In the genomic region with DNA sequence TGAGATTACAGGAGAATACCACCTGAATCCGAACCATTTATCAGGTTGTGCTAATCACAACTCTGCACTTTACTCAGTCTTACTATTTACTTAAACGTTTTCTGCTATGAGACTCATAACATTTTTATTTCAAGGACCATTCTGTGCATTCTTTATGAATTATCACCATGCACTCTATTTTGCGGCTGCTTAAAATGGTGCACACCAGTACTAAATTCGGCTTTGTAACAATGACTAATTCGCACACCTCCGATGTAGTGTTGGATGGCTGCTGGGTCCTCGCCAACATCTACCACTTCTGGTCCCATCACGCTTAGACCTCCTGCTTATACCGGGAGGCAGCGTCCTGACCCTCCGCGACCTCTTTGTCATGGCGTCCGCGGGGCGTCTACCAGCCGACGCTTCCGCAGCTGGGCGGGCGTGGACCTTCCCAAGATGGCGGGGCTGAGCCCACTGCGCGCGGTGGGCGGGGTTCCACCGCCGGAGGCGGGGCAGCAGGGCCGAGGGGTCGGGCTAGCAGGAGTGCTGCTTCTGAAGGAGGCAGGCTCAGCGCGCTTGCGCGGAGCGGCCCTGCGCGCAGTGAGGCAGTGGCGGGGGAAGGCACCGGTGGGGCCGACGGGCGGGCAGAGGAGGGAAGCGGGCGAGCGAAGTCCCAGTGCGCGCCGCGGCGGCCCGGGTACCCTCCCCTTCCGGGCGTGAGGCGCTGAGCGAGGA, we compare ENCODE assay signal across 8 mouse cellular contexts. TPM values are rescaled to one million over a fixed set of nuclear protein-coding genes. Genes with fewer than 3 reads are reported as not detected.
DNase-seq lines count a peak whose midpoint lies in the region; ATAC-seq and TF ChIP-seq lines count a peak whose summit lies in the region.

Gene Ube2g1, plus strand, starts transcription at position 590 of the 714 bp plus-strand sequence.

- TF ChIP-seq EP300 in MEL (IDR thresholded peaks at IDR 0.05; ENCODE audit: low read depth in 1 of 2, low read length in 2 of 2), result peak in 1 of 2 experiments; percentile 7; a peak in 1 of 4 replicates

- TF ChIP-seq POLR2A in MEL (IDR thresholded peaks at IDR 0.05; ENCODE audit: control insufficient read depth in 1 of 2, insufficient read depth in 1 of 2, low read depth in 1 of 2, low read length in 2 of 2, poor library complexity in 1 of 2), result peak; percentile 86 to 89; a peak in 3 of 4 replicates
- peak; percentile 91 for TF ChIP-seq POLR2A in cerebellum, adult 2 months (IDR thresholded peaks at IDR 0.05; ENCODE audit: borderline replicate concordance, insufficient read depth, low read length)

- peaks cover 0 to 26% of the 10 kb centered on the region in 2 experiments; a peak in 2 of 4 replicates for H3K36me3 ChIP-seq in MEL (ENCODE audit: control insufficient read depth in 1 of 2, insufficient read depth in 2 of 2, low read length in 2 of 2)
- H3K36me3 ChIP-seq in forebrain, postnatal 0 days (ENCODE audit: insufficient read depth), result no peaks in the 10 kb centered on the region
- H3K36me3 ChIP-seq in lung, embryonic 15.5 days, result no peaks in the 10 kb centered on the region

- H3K27ac ChIP-seq in MEL (ENCODE audit: control insufficient read depth, low read depth, low read length), result peak within 1 kb of the TSS; percentile 88
- H3K27ac ChIP-seq in cerebellum, adult 2 months (ENCODE audit: insufficient read depth, low read length), result peak within 1 kb of the TSS; percentile 57
- peak within 1 kb of the TSS; percentile 95 for H3K27ac ChIP-seq in forebrain, postnatal 0 days (ENCODE audit: low read depth, low read length)
- peak within 1 kb of the TSS; percentile 98 for H3K27ac ChIP-seq in lung, embryonic 15.5 days

- TF ChIP-seq RAD21 in MEL (IDR thresholded peaks at IDR 0.05; ENCODE audit: low read depth, low read length), result no peak

- peak within 1 kb of the TSS; percentile 54 for H3K4me2 ChIP-seq in forebrain, postnatal 0 days (ENCODE audit: low read depth)
- peak within 1 kb of the TSS; percentile 72 for H3K4me2 ChIP-seq in lung, embryonic 15.5 days

- H3K4me3 ChIP-seq in MEL (ENCODE audit: control insufficient read depth in 1 of 2, insufficient read depth in 1 of 2, low read depth in 2 of 2, low read length in 2 of 2), result peak within 1 kb of the TSS; percentile 66 to 70
- peak within 1 kb of the TSS; percentile 90 for H3K4me3 ChIP-seq in cerebellum, adult 2 months (replicated peaks; ENCODE audit: insufficient read depth, low read depth, low read length)
- peak within 1 kb of the TSS; percentile 97 for H3K4me3 ChIP-seq in forebrain, postnatal 0 days (ENCODE audit: low read depth, low read length)
- peak within 1 kb of the TSS; percentile 75 for H3K4me3 ChIP-seq in lung, embryonic 15.5 days

- peak; percentile 100 for DNase-seq in MEL (ENCODE audit: low read depth, low spot score)
- DNase-seq in cerebellum, adult 2 months, result peak; percentile 97 to 98
- peak; percentile 99 for DNase-seq in forebrain, postnatal 0 days
- peak; percentile 99 for DNase-seq in heart, postnatal 4 days
- peak; percentile 96 for DNase-seq in layer of hippocampus, adult 8-10 months (ENCODE audit: low spot score in 2 of 2)
- DNase-seq in ovary, adult 18-20 months (ENCODE audit: low spot score), result peak; percentile 98
- DNase-seq in thymus, postnatal 0 days (ENCODE audit: low spot score), result peak; percentile 99

- no peaks in the 10 kb centered on the region for H3K27me3 ChIP-seq in MEL (ENCODE audit: control insufficient read depth in 1 of 2, insufficient read depth in 2 of 2, low read length in 2 of 2)
- H3K27me3 ChIP-seq in cerebellum, adult 2 months (ENCODE audit: control insufficient read depth, insufficient read depth, low read length), result no peaks in the 10 kb centered on the region
- H3K27me3 ChIP-seq in forebrain, postnatal 0 days (ENCODE audit: insufficient read depth, low read length), result no peaks in the 10 kb centered on the region
- H3K27me3 ChIP-seq in lung, embryonic 15.5 days, result no peaks in the 10 kb centered on the region

- no peaks in the 10 kb centered on the region for H3K9me3 ChIP-seq in MEL (replicated peaks; ENCODE audit: insufficient read depth, low read length)
- no peaks in the 10 kb centered on the region for H3K9me3 ChIP-seq in forebrain, postnatal 0 days (ENCODE audit: low read length)
- H3K9me3 ChIP-seq in lung, embryonic 15.5 days, result no peaks in the 10 kb centered on the region

- peak; percentile 96 for ATAC-seq in forebrain, postnatal 0 days
- peak; percentile 94 for ATAC-seq in lung, embryonic 15.5 days (ENCODE audit: borderline replicate concordance, extremely low read depth, low FRiP score, low TSS enrichment)

- peaks cover 11 to 20% of the 10 kb centered on the region in 2 experiments for H3K4me1 ChIP-seq in MEL (ENCODE audit: control insufficient read depth in 1 of 2, insufficient read depth in 2 of 2, low read length in 2 of 2)
- peaks cover 4% of the 10 kb centered on the region; the same call in 1 of the 2 replicates for H3K4me1 ChIP-seq in cerebellum, adult 2 months (ENCODE audit: control insufficient read depth, insufficient read depth, low read length)
- no peaks in the 10 kb centered on the region for H3K4me1 ChIP-seq in forebrain, postnatal 0 days (ENCODE audit: insufficient read depth)
- peaks cover 18% of the 10 kb centered on the region for H3K4me1 ChIP-seq in lung, embryonic 15.5 days

- H3K79me2 ChIP-seq in MEL (ENCODE audit: control insufficient read depth, insufficient read depth, low read length, poor library complexity), result peaks cover 38% of the 10 kb centered on the region

- H3K9ac ChIP-seq in MEL (ENCODE audit: control insufficient read depth, low read depth, low read length, poor library complexity, severe bottlenecking), result peak within 1 kb of the TSS; percentile 98
- peak within 1 kb of the TSS; percentile 90 for H3K9ac ChIP-seq in forebrain, postnatal 0 days
- peak within 1 kb of the TSS; percentile 95 for H3K9ac ChIP-seq in lung, embryonic 15.5 days

- no peak for TF ChIP-seq CTCF in MEL (IDR thresholded peaks at IDR 0.05 in 2 of 3, conservative IDR thresholded peaks at IDR 0.05 in 1 of 3; ENCODE audit: control insufficient read depth in 1 of 3, insufficient read depth in 1 of 3, low read depth in 2 of 3, low read length in 3 of 3, poor library complexity in 1 of 3, severe bottlenecking in 1 of 3)
- TF ChIP-seq CTCF in cerebellum, adult 2 months (IDR thresholded peaks at IDR 0.05; ENCODE audit: borderline replicate concordance, insufficient read depth, low read depth, low read length), result no peak
- no peak for TF ChIP-seq CTCF in forebrain, postnatal 0 days (IDR thresholded peaks at IDR 0.05; ENCODE audit: low read depth)

- WGBS in cerebellum, adult 2 months, result 2% methylated on average over 46 of the region's 56 CpGs
- 2% methylated on average over 52 of the region's 56 CpGs for WGBS in forebrain, postnatal 0 days
- WGBS in lung, embryonic 15.5 days, result 2% methylated on average over 43 of the region's 56 CpGs

TF ChIP-seq in MEL, 35 proteins besides CTCF, POLR2A, EP300 and RAD21 (continues in another document):
- TF ChIP-seq KAT2A (conservative IDR thresholded peaks at IDR 0.05; ENCODE audit: low read depth, low read length) (no peak; the same call in 1 of the 2 replicates), ZC3H11A (IDR thresholded peaks at IDR 0.05; ENCODE audit: low read depth, low read length) (no peak), ZNF384 (IDR thresholded peaks at IDR 0.05; ENCODE audit: low read depth, low read length) (no peak), ELF1 (IDR thresholded peaks at IDR 0.05; ENCODE audit: low read depth, low read length) (peak; percentile 92), SMC3 (IDR thresholded peaks at IDR 0.05; ENCODE audit: low read depth, low read length) (no peak), MEF2A (IDR thresholded peaks at IDR 0.05; ENCODE audit: extremely low read depth, insufficient replicate concordance, low read depth, low read length, poor library complexity, severe bottlenecking) (no peak), CHD1 (IDR thresholded peaks at IDR 0.05; ENCODE audit: low read depth, low read length) (no peak), BHLHE40 (IDR thresholded peaks at IDR 0.05; ENCODE audit: borderline replicate concordance, low read depth, low read length) (no peak), NRF1 (IDR thresholded peaks at IDR 0.05; ENCODE audit: insufficient read depth, low read depth, low read length, poor library complexity, severe bottlenecking) (peak; percentile 98), UBTF (IDR thresholded peaks at IDR 0.05; ENCODE audit: borderline replicate concordance, insufficient read depth, low read depth, low read length) (0 out of 2 replicates have a peak, but pooled peaks have one; percentile 93), GABPA (IDR thresholded peaks at IDR 0.05; ENCODE audit: low read depth, low read length) (no peak), MAZ (IDR thresholded peaks at IDR 0.05; ENCODE audit: low read depth, low read length) (peak; percentile 53), MYB (IDR thresholded peaks at IDR 0.05; ENCODE audit: low read depth, low read length) (no peak), ETS1 (IDR thresholded peaks at IDR 0.05; ENCODE audit: low read depth, low read length) (0 out of 2 replicates have a peak, but pooled peaks have one; percentile 39), POLR2AphosphoS2 (IDR thresholded peaks at IDR 0.05; ENCODE audit: low read length) (peak; percentile 77; the same call in 1 of the 2 replicates), USF2 (IDR thresholded peaks at IDR 0.05; ENCODE audit: borderline replicate concordance in 1 of 2, insufficient read depth in 1 of 2, low read depth in 1 of 2, low read length in 2 of 2) (no peak), TBP (IDR thresholded peaks at IDR 0.05; ENCODE audit: low read depth, low read length) (peak; percentile 84), MAFK (IDR thresholded peaks at IDR 0.05; ENCODE audit: borderline replicate concordance, low read depth, low read length) (no peak), SIN3A (IDR thresholded peaks at IDR 0.05; ENCODE audit: low read length) (peak; percentile 91), GATA1 (IDR thresholded peaks at IDR 0.05; ENCODE audit: low read depth, low read length) (no peak), E2F4 (IDR thresholded peaks at IDR 0.05; ENCODE audit: borderline replicate concordance, low read depth, low read length) (no peak; the same call in 1 of the 2 replicates), ZKSCAN1 (IDR thresholded peaks at IDR 0.05; ENCODE audit: low read depth, low read length) (no peak)

RNA-seq across cellular contexts. Expression of gene Ube2g1, which starts in this region (rescaled TPM):
- total RNA-seq in MEL (2012; rRNA removed), result 26.6 and 29.2 TPM in 2 replicates
- polyA plus RNA-seq in MEL (2012; ENCODE audit: insufficient read depth in 1 of 2, insufficient read length in 2 of 2, low read depth in 1 of 2, low replicate concordance in 2 of 2, missing spikeins in 1 of 2), result 10 to 100 TPM; 38.0 to 38.1 TPM
- 41.3 and 44.5 TPM in 2 replicates for polyA plus RNA-seq in cerebellum, adult 2 months (2012; rRNA removed)
- 56.4 and 61.2 TPM in 2 replicates for total RNA-seq in forebrain, postnatal 0 days (2014; rRNA removed)
- polyA plus RNA-seq in forebrain, postnatal 0 days (2015; fragmentation: Nextera tagmentation; extraction: Ambion mirVana), result 76.8 and 82.1 TPM in 2 replicates
- 10 to 100 TPM; 57.8 to 62.5 TPM for total RNA-seq in heart, postnatal 4 days (2021)
- total RNA-seq in layer of hippocampus, adult 8-10 months (2022), result 10 to 100 TPM; 36.8 to 44.5 (median 40.5) TPM
- 67.9 and 69.2 TPM in 2 replicates for polyA plus RNA-seq in lung, embryonic 15.5 days (2015; fragmentation: Nextera tagmentation; extraction: Ambion mirVana)
- 64.1 and 66.6 TPM in 2 replicates for polyA plus RNA-seq in thymus, postnatal 0 days (2015; fragmentation: Nextera tagmentation; extraction: Ambion mirVana)

Comparison
In these comparisons a context has a peak if more than half of its experiments do, and no peak if none do; other contexts are left out.
1. Peak in every context shown above with its lines: DNase-seq, ATAC-seq, H3K4me3 ChIP-seq and H3K27ac ChIP-seq.